Mouse (Mus musculus) liver, embryonic 14.5 days (tissue): ENCODE data around the gene Klf16.

Experiments used
- CTCF ChIP-seq: IDR thresholded peaks from 2 replicates; pipeline ENCODE4 v1.5.1; 2016; ENCODE audit warnings: antibody characterized with exemption, low read depth, control low read depth
- EP300 ChIP-seq: IDR thresholded peaks from 2 replicates; pipeline ENCODE4 v1.6.1; 2016; ENCODE audit warnings: antibody characterized with exemption, low read depth

DNA sequence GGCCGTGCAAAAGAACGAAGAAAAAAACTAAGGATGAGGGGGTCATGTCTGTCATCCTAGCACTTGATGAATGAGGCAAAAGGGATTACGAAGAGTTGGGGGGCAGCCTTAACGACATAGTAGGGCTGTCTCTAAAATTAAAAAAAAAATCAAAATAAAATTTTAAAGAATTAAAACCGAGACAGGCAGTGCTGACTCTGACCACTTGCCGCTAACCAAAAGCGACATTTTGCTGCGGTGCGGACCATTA is 44.5 kb upstream of the Klf16 start:
- no peak for TF ChIP-seq CTCF
- no peak for TF ChIP-seq EP300
